Mouse (Mus musculus) cerebral cortex, adult 2 months (tissue): Measurements from ENCODE around the gene Nabp1.

Experiments used
- WGBS: fragments of 180-500 bp; shearing (Covaris S2); methylation state at CpG from one replicate; pipeline ENCODE4 v1.1.7; 2018; 5-methylcytosine and 5-hydroxymethylcytosine counted together

The Nabp1 gene

DNA sequence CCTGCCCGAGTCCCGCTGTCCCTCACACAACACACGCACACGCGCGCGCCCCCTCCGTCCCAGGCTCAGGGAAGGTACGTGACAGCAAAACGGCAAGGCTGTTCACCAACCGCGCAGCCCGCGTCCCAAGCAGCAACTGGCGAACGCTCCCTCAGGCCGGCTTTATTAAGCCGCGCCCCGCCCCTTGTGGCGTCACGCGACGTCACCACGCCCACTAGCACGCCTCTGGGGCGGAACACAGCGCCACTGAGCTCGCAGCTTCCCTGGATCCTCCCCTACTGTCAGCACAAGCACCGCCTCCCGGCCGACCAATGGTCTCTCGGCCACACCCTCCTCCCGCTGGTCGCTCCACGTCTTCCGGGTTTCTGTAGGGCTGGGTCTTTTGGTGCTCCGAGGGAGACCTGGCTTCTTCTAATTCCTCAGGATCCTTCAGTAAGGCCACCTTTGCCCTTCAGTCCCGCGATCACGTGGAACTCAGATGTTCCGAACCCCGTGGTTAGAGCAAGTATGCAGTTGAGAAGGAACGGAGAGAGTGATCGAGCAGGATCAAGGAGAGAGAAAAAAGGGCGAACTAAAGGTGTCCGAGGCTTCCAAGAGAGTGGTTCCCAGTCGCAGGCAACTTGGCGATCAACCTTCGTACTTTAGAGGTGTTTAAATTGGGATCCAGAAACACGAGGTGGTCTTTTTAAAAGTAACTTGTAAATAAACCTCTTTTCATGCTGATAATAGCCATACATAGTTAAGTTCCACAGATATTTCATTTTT lies at the start of gene Nabp1:
TSS of gene Nabp1 (minus strand) at position 164 of the 765 bp plus-strand sequence.
- under 1% methylated on average over 51 of the region's 51 CpGs for WGBS

DNA sequence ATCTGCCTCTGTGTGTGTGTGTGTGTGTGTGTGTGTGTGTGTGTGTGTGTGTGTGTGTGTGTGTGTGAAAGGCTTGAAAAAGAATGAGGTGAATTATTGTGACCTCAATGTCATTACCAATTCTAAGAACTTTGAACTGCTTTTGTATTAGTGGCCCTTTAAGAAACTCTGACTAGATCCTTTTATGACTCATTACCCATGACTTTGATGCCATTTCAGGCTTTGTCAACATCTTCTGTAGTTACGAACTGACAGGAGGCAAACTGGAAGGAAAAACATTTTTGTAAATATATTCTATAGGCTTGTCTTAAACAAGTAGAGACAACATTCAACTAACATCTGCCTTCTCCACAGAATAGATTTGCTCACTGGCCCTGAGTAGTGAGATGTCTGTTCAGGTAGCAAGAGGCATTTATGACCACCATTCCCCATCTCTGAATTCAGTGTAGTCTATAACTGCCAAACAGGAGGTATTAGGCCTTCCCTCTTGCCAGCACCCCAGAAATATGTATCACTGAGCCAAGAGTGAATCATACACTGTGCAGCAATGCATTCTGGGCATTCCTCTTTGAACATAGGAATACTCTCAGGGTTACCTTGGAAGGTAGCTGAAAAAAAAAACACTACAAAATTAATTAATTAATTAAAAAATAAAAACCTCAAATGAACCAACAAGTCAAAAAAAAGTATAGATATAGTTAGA lies 47.5 kb upstream of the Nabp1 start:
- 61% methylated on average over 1 of the region's 1 CpGs for WGBS

- 70% methylated on average over 8 of the region's 8 CpGs for WGBS
Measured at GRCm38 (mm10) chr1:51521651-51522050, 43.4 kb upstream of the Nabp1 start.

- 80% methylated on average over 5 of the region's 5 CpGs for WGBS
Measured at GRCm38 (mm10) chr1:51520246-51520780, 42.1 kb upstream of the Nabp1 start.

DNA sequence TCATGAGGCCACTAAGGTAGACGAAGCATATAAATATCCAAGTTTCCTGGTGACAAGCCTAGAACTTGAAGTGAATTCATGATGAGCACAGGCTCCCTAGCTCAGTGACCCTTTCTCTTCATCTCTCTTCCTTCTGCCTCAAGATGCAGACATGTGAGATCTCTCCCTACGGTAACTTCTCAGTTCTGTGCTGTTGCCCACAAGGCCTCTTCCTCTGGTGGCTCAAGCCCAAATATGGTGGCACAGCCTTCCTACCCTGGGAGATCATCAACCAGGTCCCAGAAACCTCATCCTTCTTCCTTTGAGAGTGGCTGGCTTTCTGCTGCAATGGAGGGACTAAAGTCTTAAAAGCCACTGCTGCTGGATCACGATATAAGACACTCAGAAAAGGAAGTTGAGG lies 40.9 kb upstream of the Nabp1 start:
- 88% methylated on average over 3 of the region's 3 CpGs for WGBS

- WGBS, result 58% methylated on average over 2 of the region's 2 CpGs
Measured at GRCm38 (mm10) chr1:51515625-51516024, 37.4 kb upstream of the Nabp1 start.

DNA sequence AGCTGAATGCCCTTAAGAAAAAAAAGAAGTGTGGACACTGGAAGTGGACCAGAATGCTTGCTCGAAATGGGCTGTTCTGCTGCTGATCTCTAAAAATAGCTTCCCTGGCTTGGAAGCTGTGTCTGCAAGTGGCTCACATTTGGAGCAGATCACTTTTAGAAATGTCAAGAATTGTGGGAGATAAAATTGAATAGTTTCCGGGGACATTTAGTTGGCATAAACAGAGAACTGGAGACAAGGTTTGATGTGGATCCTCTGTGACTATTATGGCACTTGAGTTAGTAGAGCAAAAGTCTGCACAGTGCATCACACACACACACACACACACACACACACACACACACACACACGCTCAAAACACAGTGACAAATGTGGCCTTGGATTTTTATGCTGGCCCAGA lies 36.8 kb upstream of the Nabp1 start:
- WGBS, result 42% methylated on average over 3 of the region's 3 CpGs

DNA sequence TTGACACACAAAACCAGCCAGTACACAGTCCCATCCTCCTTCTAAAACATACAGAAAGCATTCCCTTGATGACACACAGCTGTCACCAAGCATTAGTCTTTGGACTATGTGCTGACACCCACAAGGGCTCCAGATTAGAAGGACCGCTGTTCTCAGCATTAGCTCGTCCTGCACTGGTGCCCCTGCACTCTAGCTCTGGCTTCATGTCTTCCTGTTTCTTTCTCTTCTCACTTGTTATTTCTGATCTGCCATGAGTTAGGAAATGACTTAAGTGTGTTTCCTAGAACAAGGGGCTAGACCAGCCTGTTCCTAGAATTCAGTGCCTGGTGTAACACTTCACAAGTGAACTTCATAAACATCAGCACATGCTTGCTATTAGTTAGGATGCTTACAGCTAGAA lies 36.2 kb upstream of the Nabp1 start:
- 83% methylated on average over 2 of the region's 2 CpGs for WGBS

- WGBS, result 58% methylated on average over 7 of the region's 7 CpGs
Measured at GRCm38 (mm10) chr1:51513059-51513713, 35.0 kb upstream of the Nabp1 start.

- 65% methylated on average over 2 of the region's 2 CpGs for WGBS
Measured at GRCm38 (mm10) chr1:51512326-51512725, 34.1 kb upstream of the Nabp1 start.

DNA sequence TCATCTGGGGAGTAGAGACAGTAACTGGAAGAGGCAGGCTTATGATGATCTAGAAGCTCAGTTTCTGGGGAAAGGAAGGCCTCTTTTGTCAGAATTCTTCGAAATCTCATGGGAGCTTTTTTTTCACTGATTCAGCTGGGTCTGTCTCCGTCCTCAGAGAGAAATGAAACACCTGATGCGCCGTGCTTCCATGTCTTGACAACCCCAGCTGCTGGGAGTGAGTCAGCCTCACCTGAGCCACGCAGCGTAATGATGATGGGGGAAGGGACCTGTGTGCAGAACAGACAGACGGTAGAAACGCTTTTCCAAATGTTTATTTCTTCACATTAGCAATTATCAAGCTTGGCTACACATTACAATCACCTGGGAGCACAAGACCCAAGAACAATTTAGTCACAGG lies 31.6 kb upstream of the Nabp1 start:
- WGBS, result 83% methylated on average over 8 of the region's 8 CpGs

DNA sequence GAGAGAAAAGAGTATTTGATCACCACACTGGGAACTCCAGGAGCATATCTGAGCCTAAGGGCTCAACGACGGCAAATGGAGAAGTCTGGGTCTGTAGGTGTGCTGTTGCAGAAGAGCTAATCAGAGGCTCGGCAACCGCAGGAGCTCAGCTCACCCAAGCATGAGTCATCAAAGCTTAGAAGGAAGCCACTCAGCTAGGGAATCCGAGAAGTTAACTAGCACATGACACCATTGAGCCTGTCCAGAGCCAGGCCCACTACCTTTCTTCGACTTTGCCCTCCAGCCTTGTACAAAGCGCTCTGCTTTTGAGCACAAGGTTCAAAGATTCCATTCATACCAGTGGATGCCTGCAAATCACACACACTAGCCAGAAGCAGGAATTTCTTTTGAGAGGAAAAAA lies 30.9 kb upstream of the Nabp1 start:
- 25% methylated on average over 7 of the region's 7 CpGs for WGBS

- WGBS, result 85% methylated on average over 3 of the region's 3 CpGs
Measured at GRCm38 (mm10) chr1:51508543-51508942, 30.3 kb upstream of the Nabp1 start.

DNA sequence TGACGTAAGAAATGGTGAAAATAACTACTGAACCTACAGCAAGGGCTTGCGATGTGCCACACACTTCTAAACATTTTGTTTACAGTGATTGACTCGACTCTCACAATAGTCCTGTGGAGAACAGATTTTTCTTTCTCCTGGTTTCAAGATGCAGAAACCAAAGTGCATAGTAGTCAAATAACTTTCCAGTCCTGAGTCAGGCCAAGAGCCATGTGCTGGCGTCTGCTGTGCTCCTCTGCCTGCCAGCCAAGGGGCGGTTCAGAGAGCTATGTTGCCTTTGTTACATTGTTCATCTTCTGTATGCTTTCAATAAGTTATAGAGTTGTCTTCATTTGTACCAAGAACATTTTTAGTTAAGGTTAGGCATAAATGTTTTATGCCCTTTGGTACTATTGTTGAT lies 29.2 kb upstream of the Nabp1 start:
- WGBS, result 85% methylated on average over 5 of the region's 5 CpGs

DNA sequence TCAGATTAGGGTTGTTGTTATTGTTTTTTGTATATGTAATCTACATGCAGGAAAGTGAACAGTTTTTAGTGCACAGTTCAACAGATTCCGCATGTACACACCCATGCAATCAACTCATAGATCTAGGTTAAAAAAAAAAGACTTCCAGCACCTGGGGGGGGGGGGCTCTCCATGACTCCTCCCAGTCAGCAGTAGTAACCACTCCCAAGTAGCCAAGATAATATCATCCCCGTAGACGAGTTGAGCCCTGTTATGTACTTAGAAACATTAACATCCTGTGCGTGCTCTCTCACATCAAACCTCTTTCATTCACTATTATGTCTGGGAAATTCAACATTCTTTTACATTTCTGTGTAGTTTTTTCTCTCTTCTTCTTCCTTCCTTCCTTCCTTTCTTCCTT lies 28.0 kb upstream of the Nabp1 start:
- 84% methylated on average over 4 of the region's 4 CpGs for WGBS

- 85% methylated on average over 1 of the region's 1 CpGs for WGBS
Measured at GRCm38 (mm10) chr1:51505632-51506031, 27.4 kb upstream of the Nabp1 start.

DNA sequence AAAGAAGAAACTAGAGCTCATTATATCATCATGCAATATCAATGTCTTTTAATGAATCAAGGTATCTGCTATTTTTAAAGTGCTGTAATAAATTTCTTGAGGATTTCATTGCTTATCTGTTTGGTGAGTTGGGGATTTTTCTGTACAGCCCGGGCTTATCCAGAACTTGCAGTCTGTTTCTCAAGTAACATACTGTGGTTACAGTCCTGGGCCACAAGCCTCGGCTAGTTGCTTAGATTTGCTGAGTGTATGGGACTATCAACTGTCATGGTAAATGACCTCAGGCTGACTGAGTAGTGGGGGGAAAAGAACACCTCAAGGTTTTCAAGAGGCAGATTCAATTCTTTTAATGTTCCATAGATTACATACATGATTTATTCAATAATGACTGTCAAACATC lies 24.8 kb upstream of the Nabp1 start:
- WGBS, result 93% methylated on average over 2 of the region's 2 CpGs

- WGBS, result 92% methylated on average over 5 of the region's 5 CpGs
Measured at GRCm38 (mm10) chr1:51502353-51502752, 24.1 kb upstream of the Nabp1 start.

DNA sequence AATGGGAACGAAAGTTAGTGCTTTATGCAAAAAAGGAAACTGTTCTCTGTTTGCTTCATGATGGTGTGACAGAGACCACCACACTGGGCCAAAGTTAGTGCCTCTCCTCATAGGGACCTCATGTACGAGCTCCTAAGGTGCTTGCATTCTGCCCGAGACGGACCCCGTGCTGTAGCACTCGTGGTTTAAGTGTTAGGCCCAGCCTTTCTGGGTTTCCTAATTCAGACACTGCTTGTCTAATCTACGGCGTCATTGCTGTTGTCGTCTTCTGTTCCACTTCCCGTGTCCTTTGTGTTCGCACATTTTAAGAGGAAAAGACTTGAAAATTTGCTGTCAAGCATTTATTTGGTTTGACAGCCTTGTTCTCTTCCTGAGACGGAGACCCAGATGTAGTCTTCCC lies 23.0 kb upstream of the Nabp1 start:
- 88% methylated on average over 12 of the region's 12 CpGs for WGBS

GRCm38 (mm10) chr1:51498601-51499098 lies 20.4 kb upstream of the Nabp1 start:
- 83% methylated on average over 2 of the region's 2 CpGs for WGBS

DNA sequence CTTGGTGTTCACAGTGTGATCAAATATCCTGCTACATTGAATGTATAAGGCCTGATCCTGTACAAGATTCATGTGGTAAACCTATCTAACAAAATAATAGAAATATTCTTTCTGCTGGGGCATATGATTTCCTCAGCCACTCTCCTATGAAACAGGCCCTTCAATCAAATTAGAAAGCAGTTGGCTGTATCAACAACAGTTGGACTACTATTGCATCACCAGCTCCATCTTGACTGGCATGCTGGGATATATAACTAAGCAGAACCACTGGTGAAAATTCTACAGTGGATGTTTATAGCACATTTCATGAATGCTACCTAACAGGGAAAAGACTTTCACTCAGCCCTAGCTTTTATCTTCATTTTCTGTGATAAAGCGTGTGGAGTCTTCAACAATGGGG lies 17.9 kb upstream of the Nabp1 start:
- whole genome bisulfite sequencing, result 96% methylated on average over 1 of the region's 1 CpGs

- WGBS, result 80% methylated on average over 7 of the region's 7 CpGs
Measured at GRCm38 (mm10) chr1:51493592-51494307, 15.5 kb upstream of the Nabp1 start.
